Mouse (Mus musculus) granulocyte monocyte progenitor cell, adult 5-6 weeks (primary cell): ENCODE data around the gene 2010111I01Rik. TPM values are rescaled to one million over a fixed set of nuclear protein-coding genes. Genes with fewer than 3 reads are reported as not detected.
A peak's percentile ranks its signal among the peaks of the same experiment; 100 is the strongest.

ENCODE experiments used
- ATAC-seq: replicated peaks from 2 replicates; pipeline ENCODE4 v1.8.0; 2016; ENCODE audit warnings: mild to moderate bottlenecking, moderate TSS enrichment, inconsistent platforms; ENCODE audit not compliant: poor library complexity, severe bottlenecking
- total RNA-seq, 2 experiments: library from RNA; stranded (forward) in 1 of 2; stranded (reverse) in 1 of 2; fragments of 200-712, 200-1000 nt in 1 of 2; fragments of >200 nt in 1 of 2; fragmentation: Nextera tagmentation in 1 of 2; gene quantifications; 2 replicates each; pipeline ENCODE4 v1.2.3; 2014 to 2017

Gene 2010111I01Rik
- total RNA-seq (2014; fragmentation: Nextera tagmentation) (86.8 and 97.6 TPM in 2 replicates), total RNA-seq (2017) (61.9 and 91.1 TPM in 2 replicates)

DNA sequence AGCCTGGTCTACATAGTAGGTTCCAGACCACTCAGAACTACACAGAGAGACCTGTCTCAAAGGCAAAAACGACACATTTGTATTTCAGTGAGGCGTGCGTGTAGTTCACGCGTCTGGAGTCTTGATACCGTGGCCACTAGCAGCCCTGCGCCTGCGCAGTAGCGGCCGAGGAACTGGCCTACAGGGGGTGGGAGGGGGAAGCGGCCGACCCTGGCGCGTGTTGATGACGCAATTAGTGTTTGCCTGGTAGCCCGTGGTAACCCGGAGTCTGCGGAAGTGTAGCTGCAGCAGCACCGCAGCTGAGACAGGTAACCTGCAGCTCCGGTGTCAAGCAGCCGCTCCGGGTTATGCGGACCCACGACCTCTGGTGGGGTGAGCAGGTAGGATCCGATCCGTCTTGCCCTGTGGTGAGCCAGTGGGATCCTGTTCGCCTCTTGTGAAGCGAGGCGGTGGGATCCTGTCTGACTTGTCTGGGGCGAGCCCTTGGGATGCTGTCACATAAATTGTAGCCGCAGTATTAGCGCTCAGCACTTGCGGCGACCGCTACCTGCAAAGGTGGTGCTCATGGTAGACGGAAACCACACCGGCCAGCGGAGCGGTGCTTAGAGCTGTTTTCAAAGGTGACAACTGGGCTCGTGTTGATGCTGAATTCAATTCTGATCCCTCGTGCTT lies at the start of gene 2010111I01Rik:
TSS of gene 2010111I01Rik (plus strand) at position 254 of the 672 bp plus-strand sequence.
- peak; percentile 89 for ATAC-seq

DNA sequence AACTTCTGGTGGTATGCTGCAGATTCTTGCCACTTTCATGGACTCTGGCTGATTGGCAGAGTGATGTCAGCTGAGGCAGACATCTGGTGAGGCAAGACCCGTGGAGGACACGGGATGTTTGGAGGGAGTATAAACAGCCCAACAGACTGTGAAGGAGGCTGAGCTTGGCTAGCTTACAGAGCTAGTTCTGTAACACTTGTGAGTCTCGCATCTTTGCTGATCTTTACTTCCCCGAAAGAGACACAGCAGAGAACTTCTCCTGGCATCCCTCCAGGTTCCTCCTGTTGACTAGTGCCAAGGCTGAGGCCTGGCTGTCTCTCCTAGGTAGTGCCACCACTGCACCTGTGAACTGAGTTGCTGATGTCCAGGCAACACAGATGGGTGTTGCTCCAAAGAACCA lies 48.0 kb upstream of the 2010111I01Rik start:
- ATAC-seq = peak; percentile 33; the same call in 1 of the 2 replicates

GRCm38 (mm10) chr13:62917416-62918110 lies 47.1 kb upstream of the 2010111I01Rik start:
- no peak for ATAC-seq

DNA sequence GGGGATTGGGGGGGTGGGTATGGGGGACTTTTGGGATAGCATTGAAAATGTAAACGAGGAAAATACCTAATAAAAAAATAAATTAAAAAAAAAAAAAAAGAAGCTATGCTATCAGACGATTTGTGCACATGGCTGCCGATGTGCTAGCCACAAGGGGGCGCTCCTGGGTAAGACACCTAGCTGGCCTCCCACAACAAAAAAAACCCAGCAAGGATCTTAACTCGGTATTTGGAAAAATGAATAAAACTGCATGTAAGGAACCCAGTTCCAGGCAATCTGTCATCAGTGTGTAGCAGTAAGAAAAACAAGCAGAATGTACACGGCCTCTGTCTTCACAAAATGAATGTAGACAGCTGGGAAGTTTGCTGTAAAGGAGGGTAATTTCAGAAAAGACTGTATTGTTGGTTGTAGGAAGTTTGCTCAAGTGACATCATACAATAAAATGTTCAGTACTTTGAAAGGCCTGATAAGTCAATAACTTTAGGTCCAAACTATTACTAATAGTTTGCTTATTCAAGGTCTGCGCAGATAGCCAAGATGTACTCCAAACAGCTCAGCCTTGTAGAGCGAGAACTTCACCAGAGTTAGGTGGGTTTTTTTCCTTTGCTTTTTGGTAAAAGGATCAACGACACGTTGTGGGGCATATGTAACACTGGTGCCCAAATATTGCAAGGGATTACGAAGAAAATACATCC lies 44.9 kb upstream of the 2010111I01Rik start:
- peak; percentile 84 for ATAC-seq

DNA sequence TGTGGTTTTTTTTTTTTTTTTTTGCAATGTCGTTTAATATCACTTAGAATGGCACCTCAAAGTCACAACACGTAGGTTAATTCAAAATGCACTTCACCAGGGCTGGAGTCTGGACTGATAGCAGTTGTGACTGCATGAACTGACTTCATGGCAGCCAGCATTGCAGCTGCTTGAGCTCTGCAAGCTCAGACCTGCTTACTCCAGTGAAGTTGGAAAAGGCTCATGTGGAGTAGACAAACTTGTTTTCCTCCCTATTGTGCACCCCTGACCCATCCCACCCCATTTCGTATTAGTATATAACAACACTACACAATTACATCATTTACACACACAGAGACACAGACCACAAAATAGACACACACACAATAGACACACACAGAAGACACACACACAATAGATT lies 42.0 kb upstream of the 2010111I01Rik start:
- no peak for ATAC-seq

DNA sequence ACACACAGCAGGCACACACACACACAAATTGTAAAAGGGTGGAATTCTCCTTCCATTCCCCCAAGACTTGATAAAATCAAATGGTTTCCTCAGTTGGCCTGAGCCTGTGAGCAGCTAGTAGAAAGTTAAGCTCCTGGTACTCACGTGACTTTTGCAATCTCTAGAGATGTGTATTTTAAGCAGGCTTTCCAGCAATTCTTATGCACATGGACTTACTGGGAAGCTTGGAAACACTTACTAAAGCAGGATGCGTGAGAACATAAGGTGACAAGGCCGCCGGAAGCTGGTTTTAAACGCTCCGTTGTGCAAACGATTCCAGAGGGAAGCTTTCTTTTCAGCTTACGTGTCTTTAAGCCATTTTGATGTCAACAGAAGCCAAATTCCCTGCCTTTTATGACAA lies 41.5 kb upstream of the 2010111I01Rik start:
- no peak for ATAC-seq

GRCm38 (mm10) chr13:62926479-62926878 lies 38.2 kb upstream of the 2010111I01Rik start:
- ATAC-seq = peak; percentile 79

- ATAC-seq = peak; percentile 71
Observed at GRCm38 (mm10) chr13:62927470-62927869, 37.2 kb upstream of the 2010111I01Rik start.

GRCm38 (mm10) chr13:62929144-62929543 lies 35.5 kb upstream of the 2010111I01Rik start:
- ATAC-seq = peak; percentile 56

DNA sequence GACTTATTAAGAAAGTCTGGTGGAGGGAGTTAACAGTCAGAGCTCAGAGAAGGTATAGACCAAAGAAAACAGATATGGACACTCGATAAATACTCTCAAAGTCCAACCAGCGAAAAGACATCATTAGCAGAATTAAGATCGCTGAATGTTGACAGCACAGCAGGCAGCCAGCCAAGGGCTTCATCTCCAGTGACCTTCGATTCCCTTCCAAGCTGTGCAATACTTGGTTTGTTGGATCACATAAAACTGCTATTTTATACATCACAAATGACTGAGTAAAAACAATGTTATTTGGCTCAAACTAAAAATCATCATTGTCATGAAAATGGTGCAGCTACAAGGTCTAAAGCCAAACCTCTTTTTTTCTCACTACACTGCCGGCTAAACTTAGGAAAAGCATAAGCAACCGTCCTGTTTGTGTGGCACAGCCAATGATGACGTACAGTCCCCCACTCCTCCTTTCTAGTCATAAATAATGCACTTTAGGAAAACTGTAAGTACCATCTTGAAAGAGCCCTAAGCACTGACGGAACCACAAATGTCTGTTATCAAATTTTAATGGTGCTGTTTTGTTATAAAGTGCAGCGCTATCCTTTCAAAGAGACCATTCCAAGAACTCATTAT lies 34.8 kb upstream of the 2010111I01Rik start:
- ATAC-seq = no peak

GRCm38 (mm10) chr13:62932452-62932851 lies 32.2 kb upstream of the 2010111I01Rik start:
- ATAC-seq = no peak

- ATAC-seq = no peak
Observed at GRCm38 (mm10) chr13:62939371-62939770, 25.3 kb upstream of the 2010111I01Rik start.

DNA sequence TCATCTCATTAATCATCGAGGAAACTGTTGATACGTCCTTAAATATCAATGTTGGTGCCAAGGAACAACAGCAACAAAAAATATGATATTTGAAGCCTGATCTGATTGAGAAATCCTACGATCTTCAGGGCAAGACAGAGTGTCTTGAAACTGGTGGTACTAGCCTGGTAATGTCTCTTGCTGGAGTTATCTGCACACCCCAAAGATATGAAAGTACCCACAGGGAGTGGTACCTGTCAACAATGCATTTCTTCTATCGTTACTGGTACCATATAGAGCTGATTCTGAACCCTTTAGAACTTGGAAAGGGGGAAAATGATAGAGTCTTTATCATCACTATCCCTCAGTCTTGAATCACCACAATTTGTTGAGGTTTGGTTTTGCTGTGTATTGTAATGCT lies 24.9 kb upstream of the 2010111I01Rik start:
- no peak for ATAC-seq

GRCm38 (mm10) chr13:62940721-62941120 lies 24.0 kb upstream of the 2010111I01Rik start:
- ATAC-seq = no peak

DNA sequence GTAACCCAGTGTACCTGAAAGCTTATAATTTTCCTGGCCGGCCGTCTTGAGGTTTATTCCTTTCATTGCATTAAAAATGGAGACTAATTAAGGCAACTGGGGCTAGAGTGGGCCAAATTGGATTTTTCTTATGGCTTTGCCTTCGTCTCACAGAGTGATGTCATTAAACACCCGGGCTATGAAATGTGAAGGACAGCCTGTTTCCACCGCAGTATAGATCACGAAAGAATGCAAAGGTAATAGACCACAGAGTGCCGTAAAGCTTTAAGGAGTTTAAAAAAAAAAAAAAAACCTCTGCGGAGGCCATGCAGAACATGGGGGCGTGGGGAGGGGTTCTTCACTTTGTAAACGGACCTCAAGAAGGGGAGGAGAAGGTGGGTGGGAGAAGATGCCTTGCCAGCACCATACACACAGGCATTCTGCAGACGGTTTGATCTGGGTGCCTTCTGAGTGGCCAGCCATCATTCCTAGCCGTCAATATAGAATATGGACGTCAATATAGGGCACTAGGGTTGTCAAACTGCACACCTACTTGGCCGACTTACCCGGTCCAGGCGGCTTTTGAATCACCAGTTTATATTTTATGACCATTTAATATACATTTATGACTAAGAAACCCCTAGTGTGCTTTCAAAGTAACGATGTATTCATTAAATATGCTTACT lies 23.2 kb upstream of the 2010111I01Rik start:
- no peak for ATAC-seq

DNA sequence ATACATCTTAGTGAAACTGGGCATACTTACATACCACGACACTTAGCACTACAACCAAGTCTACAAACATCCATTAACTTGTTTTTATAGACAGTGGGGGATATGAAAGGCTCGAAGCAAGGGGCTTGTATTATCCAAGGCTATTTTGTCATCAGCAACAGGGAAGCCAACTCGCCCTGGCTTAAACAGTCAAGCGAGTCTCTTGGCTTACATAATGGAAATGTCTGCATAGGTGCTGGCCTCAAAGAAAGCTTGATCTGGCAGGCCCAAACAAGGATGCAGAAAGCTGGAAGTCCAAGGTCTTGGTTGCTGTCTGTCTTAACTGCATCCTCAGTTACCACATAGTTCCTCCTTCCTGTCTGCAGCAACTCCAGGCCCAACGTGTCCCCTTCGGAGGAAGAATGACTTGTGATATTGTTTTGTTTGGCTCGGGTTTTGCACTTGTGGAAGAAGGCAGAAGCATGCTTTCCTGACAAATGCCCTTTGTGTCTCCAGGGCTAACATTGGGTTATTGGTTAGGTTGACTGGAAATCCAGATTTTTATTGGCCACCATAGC lies 21.3 kb upstream of the 2010111I01Rik start:
- ATAC-seq = peak; percentile 98

DNA sequence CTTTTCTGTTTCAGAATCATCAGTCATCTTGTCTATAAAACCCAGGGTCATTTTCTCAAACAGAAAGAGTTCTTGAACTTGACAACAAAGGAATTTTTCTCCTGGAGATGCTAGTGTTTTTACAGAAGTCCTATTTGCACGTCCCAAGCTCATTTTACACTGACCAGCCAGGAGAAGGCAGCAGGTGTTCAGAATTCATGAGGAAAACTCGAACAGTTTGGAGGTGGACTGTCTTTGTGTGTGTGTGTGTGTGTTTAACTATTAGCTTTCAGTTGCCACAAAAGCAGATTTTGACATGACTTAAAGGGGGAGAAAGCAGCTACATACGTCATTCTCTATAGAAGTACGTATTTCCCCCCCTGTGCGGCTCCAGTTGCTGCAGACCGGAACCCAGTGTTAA lies 20.6 kb upstream of the 2010111I01Rik start:
- no peak for ATAC-seq

- no peak for ATAC-seq
Observed at GRCm38 (mm10) chr13:62949560-62950188, 15.0 kb upstream of the 2010111I01Rik start.

DNA sequence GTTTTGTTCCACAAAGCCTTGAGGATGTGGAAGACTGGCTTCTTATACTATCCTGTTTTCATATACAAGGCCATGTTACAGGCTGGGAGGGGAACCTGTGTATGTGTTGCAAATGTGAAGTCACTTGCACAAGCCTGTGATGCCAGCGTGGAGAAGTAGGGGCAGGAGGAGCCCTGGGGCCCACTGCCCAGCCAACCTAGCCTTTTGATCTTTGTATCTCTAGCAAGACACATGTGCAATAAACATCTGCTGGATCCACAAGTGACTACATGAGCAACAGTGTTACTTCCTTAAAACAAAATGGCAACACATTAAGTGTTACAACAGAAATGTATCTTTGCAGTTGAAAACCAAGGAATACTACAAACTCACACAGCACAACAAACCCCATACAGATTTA lies 13.1 kb upstream of the 2010111I01Rik start:
- ATAC-seq = peak; percentile 77
